In genomic region chr7:83798004-83798403, GRCm38 (mm10) we compare ENCODE assay signal across 33 mouse cellular contexts. TPM values are rescaled to one million over a fixed set of nuclear protein-coding genes. Genes with fewer than 3 reads are reported as not detected.
A peak's percentile ranks its signal among the peaks of the same experiment; 100 is the strongest.
DNase-seq lines count a peak whose midpoint lies in the region; ATAC-seq and TF ChIP-seq lines count a peak whose summit lies in the region.
"Had no signal": no experiment of that assay in that cellular context is flagged by ENCODE, and none has a peak within 500 bp of the region (broad histone marks: within the 10 kb centered on the region; RNA-seq: fewer than 3 reads in every experiment).

No protein-coding gene starts in this region.

- no peaks in the 10 kb centered on the region for H3K27me3 ChIP-seq in limb, embryonic 12.5 days
- H3K27me3 ChIP-seq in limb, embryonic 10.5 days (ENCODE audit: low read depth, poor library complexity, severe bottlenecking), result no peaks in the 10 kb centered on the region
- H3K27me3 ChIP-seq in embryonic facial prominence, embryonic 14.5 days (replicated peaks; ENCODE audit: control insufficient read depth, insufficient read depth, low read length), result no peaks in the 10 kb centered on the region
- no peaks in the 10 kb centered on the region for H3K27me3 ChIP-seq in limb, embryonic 15.5 days
- H3K27me3 ChIP-seq in kidney, adult 2 months (replicated peaks; ENCODE audit: control insufficient read depth, insufficient read depth, low read length), result no peaks in the 10 kb centered on the region
- H3K27me3 ChIP-seq: CH12.LX; embryonic facial prominence, embryonic 15.5 days; heart, embryonic 13.5 days; hindbrain, embryonic 13.5 days; neural tube, embryonic 13.5 days had no signal

- no peaks in the 10 kb centered on the region for H3K36me3 ChIP-seq in limb, embryonic 12.5 days
- no peaks in the 10 kb centered on the region for H3K36me3 ChIP-seq in limb, embryonic 10.5 days
- H3K36me3 ChIP-seq in embryonic facial prominence, embryonic 14.5 days (ENCODE audit: control insufficient read depth, insufficient read depth, low read length), result no peaks in the 10 kb centered on the region
- H3K36me3 ChIP-seq in limb, embryonic 15.5 days, result no peaks in the 10 kb centered on the region
- no peaks in the 10 kb centered on the region for H3K36me3 ChIP-seq in kidney, adult 2 months (ENCODE audit: control insufficient read depth, insufficient read depth, low read length)
- H3K36me3 ChIP-seq: embryonic facial prominence, embryonic 15.5 days; forebrain, embryonic 10.5 days; G1E; heart, embryonic 13.5 days; hindbrain, embryonic 13.5 days; midbrain, embryonic 10.5 days; neural tube, embryonic 13.5 days had no signal

- H3K27ac ChIP-seq in limb, embryonic 12.5 days, result peak overlapping the region; percentile 45; the same call in 1 of the 2 replicates
- H3K27ac ChIP-seq in limb, embryonic 10.5 days, result no peak overlapping the region
- peak overlapping the region; percentile 61; the same call in 1 of the 2 replicates for H3K27ac ChIP-seq in embryonic facial prominence, embryonic 14.5 days (replicated peaks; ENCODE audit: low read depth, low read length)
- peak overlapping the region; percentile 54; the same call in 1 of the 2 replicates for H3K27ac ChIP-seq in limb, embryonic 15.5 days
- no peak overlapping the region for H3K27ac ChIP-seq in kidney, adult 2 months (ENCODE audit: insufficient read depth, low read depth, low read length)
- H3K27ac ChIP-seq: forebrain, embryonic 10.5 days; heart, embryonic 13.5 days; hindbrain, embryonic 13.5 days; midbrain, embryonic 10.5 days; neural tube, embryonic 13.5 days had no signal

- H3K4me1 ChIP-seq in limb, embryonic 12.5 days (replicated peaks), result peaks cover 12% of the 10 kb centered on the region
- H3K4me1 ChIP-seq in limb, embryonic 10.5 days, result peaks cover 15% of the 10 kb centered on the region
- peaks cover 13% of the 10 kb centered on the region for H3K4me1 ChIP-seq in embryonic facial prominence, embryonic 14.5 days (ENCODE audit: control insufficient read depth, insufficient read depth, low read length)
- peaks cover 15% of the 10 kb centered on the region for H3K4me1 ChIP-seq in limb, embryonic 15.5 days
- H3K4me1 ChIP-seq in kidney, adult 2 months (ENCODE audit: control insufficient read depth, insufficient read depth, low read length), result no peaks in the 10 kb centered on the region

- no peak for TF ChIP-seq CTCF in kidney, adult 2 months (conservative IDR thresholded peaks at IDR 0.05; ENCODE audit: insufficient read depth, insufficient read length, low read depth, low read length)

- no peak for TF ChIP-seq POLR2A in kidney, adult 2 months (IDR thresholded peaks at IDR 0.05; ENCODE audit: low read depth, low read length)

- no peak overlapping the region for H3K4me3 ChIP-seq in limb, embryonic 12.5 days (replicated peaks)
- H3K4me3 ChIP-seq in limb, embryonic 10.5 days, result no peak overlapping the region
- no peak overlapping the region for H3K4me3 ChIP-seq in embryonic facial prominence, embryonic 14.5 days (ENCODE audit: low read depth, low read length)
- H3K4me3 ChIP-seq in limb, embryonic 15.5 days, result no peak overlapping the region
- H3K4me3 ChIP-seq in kidney, adult 2 months (ENCODE audit: insufficient read depth, low read depth, low read length), result no peak overlapping the region
- H3K4me3 ChIP-seq: embryonic facial prominence, embryonic 15.5 days; forebrain, embryonic 10.5 days; heart, embryonic 13.5 days; hindbrain, embryonic 13.5 days; midbrain, embryonic 10.5 days; myocyte; neural tube, embryonic 13.5 days had no signal

- no peak for DNase-seq in limb, embryonic 10.5 days (ENCODE audit: low spot score)
- DNase-seq in NIH3T3 (ENCODE audit: low read depth), result peak; percentile 76
- peak; percentile 75 for DNase-seq in embryonic facial prominence, embryonic 14.5 days (ENCODE audit: low spot score)
- DNase-seq in cerebellum, adult 11-12 months, result no peak
- DNase-seq in cerebellum, adult 8-10 months, result no peak
- no peak for DNase-seq in kidney, adult 2 months
- DNase-seq: adrenal gland, postnatal 10 days; B cell, adult 2 months; cerebellum, adult 9-10 months; gastrocnemius, postnatal 14 days; heart, adult 11 months; heart, postnatal 14 days; kidney, postnatal 4 days; retina, postnatal 1 day; right cerebral cortex, postnatal 25 days had no signal

- no peaks in the 10 kb centered on the region for H3K9me3 ChIP-seq in limb, embryonic 12.5 days
- no peaks in the 10 kb centered on the region for H3K9me3 ChIP-seq in limb, embryonic 10.5 days (replicated peaks)
- H3K9me3 ChIP-seq in embryonic facial prominence, embryonic 14.5 days (ENCODE audit: control insufficient read depth, low read length), result no peaks in the 10 kb centered on the region
- no peaks in the 10 kb centered on the region for H3K9me3 ChIP-seq in limb, embryonic 15.5 days
- H3K9me3 ChIP-seq: embryonic facial prominence, embryonic 15.5 days; forebrain, embryonic 10.5 days; G1E; heart, embryonic 13.5 days; hindbrain, embryonic 13.5 days; midbrain, embryonic 10.5 days; neural tube, embryonic 13.5 days had no signal

- H3K4me2 ChIP-seq in limb, embryonic 12.5 days, result no peak overlapping the region
- H3K4me2 ChIP-seq in embryonic facial prominence, embryonic 14.5 days (ENCODE audit: low read depth, low read length), result no peak overlapping the region
- no peak overlapping the region for H3K4me2 ChIP-seq in limb, embryonic 15.5 days
- H3K4me2 ChIP-seq: embryonic facial prominence, embryonic 15.5 days; heart, embryonic 13.5 days; hindbrain, embryonic 13.5 days; neural tube, embryonic 13.5 days had no signal

- no peak overlapping the region for H3K9ac ChIP-seq in limb, embryonic 12.5 days (replicated peaks)
- H3K9ac ChIP-seq in embryonic facial prominence, embryonic 14.5 days (ENCODE audit: low read depth, low read length), result no peak overlapping the region
- H3K9ac ChIP-seq in limb, embryonic 15.5 days, result no peak overlapping the region
- H3K9ac ChIP-seq: embryonic facial prominence, embryonic 15.5 days; heart, embryonic 13.5 days; hindbrain, embryonic 13.5 days; neural tube, embryonic 13.5 days had no signal

- ATAC-seq in limb, embryonic 12.5 days (ENCODE audit: insufficient number of reproducible peaks, insufficient read depth, low FRiP score, low TSS enrichment, low read depth), result no peak
- ATAC-seq in embryonic facial prominence, embryonic 14.5 days (ENCODE audit: low read depth), result no peak
- no peak for ATAC-seq in limb, embryonic 15.5 days (ENCODE audit: insufficient number of reproducible peaks, low FRiP score, low TSS enrichment, low read depth)
- ATAC-seq: forebrain, embryonic 16.5 days; midbrain, embryonic 16.5 days had no signal

RNA-seq across cellular contexts. Expression of gene Cfap161, which starts 3.3 kb away (rescaled TPM):
- polyA plus RNA-seq in limb, embryonic 12.5 days (2016; fragmentation: Nextera tagmentation; extraction: Ambion mirVana), result 0.32 and 0.45 TPM in 2 replicates
- 0.14 TPM in 1 of 2 replicates, not detected in the other for polyA plus RNA-seq in limb, embryonic 10.5 days (2016; fragmentation: Nextera tagmentation; extraction: Ambion mirVana)
- polyA plus RNA-seq in embryonic facial prominence, embryonic 14.5 days (2014; fragmentation: Nextera tagmentation; extraction: Ambion mirVana), result 2.0 and 4.3 TPM in 2 replicates
- polyA plus RNA-seq in limb, embryonic 15.5 days (2015; fragmentation: Nextera tagmentation; extraction: Ambion mirVana), result 0.18 TPM in 1 of 2 replicates, not detected in the other
- not detected in 2 replicates for polyA plus RNA-seq in kidney, adult 2 months (2012; rRNA removed)
- polyA plus RNA-seq: forebrain, embryonic 10.5 days; G1E; kidney, embryonic 14.5 days; liver, adult 2 months; liver, embryonic 16.5 days; neural tube, embryonic 13.5 days; spleen, adult 2 months; urinary bladder, adult 2 months had no signal

RNA-seq across cellular contexts. Expression of gene Il16, which starts 52.5 kb away (rescaled TPM):
- polyA plus RNA-seq in limb, embryonic 12.5 days (2016; fragmentation: Nextera tagmentation; extraction: Ambion mirVana), result 2.9 and 3.4 TPM in 2 replicates
- 2.3 and 3.4 TPM in 2 replicates for polyA plus RNA-seq in limb, embryonic 10.5 days (2016; fragmentation: Nextera tagmentation; extraction: Ambion mirVana)
- polyA plus RNA-seq in embryonic facial prominence, embryonic 14.5 days (2014; fragmentation: Nextera tagmentation; extraction: Ambion mirVana), result 6.0 and 7.2 TPM in 2 replicates
- 7.8 and 8.4 TPM in 2 replicates for polyA plus RNA-seq in limb, embryonic 15.5 days (2015; fragmentation: Nextera tagmentation; extraction: Ambion mirVana)
- polyA plus RNA-seq in kidney, adult 2 months (2012; rRNA removed), result 3.1 and 6.9 TPM in 2 replicates

Comparison
In these comparisons a context has a peak if more than half of its experiments do, and no peak if none do; other contexts are left out.
1. H3K27ac ChIP-seq: peak in limb, embryonic 12.5 days (single experiment), embryonic facial prominence, embryonic 14.5 days (single experiment) and limb, embryonic 15.5 days (single experiment); none in limb, embryonic 10.5 days (single experiment) and kidney, adult 2 months (single experiment).
2. DNase-seq: peak in NIH3T3 (single experiment) and embryonic facial prominence, embryonic 14.5 days (single experiment); none in limb, embryonic 10.5 days (single experiment), cerebellum, adult 11-12 months (single experiment), cerebellum, adult 8-10 months (single experiment) and kidney, adult 2 months (single experiment).